Mouse (Mus musculus): ENCODE measurements at regions not wholly inside any gene's neighbourhood (a gene's known extent, or its start where the extent isn't known, plus 50 kb on each side); places are given as distances from the start of the nearest gene placed in this dataset.
A peak's percentile ranks its signal among the peaks of the same experiment; 100 is the strongest.

DNA sequence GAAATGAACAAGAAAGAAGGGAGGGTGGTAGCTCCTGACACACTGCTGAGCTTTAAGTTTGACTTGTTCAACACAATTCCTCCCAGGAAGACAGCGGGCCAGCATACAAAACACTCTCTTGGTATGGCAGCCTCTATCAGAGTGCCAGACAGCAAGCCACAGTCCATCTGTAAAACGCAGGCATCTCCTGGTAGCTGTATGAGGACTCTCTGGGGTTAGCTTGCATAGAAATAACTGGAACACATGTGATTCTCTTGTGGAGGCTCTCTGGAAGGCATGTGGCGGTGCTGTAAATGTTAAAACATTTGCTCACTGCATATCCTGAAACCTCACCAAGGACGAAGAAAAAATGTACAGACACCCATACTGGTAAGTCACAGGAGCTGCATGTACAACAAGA is 247.9 kb upstream of the Shh start:
- Histone ChIP-seq H3K4me1 (ENCODE audit: control insufficient read depth, insufficient read depth, low read length) (peaks cover 2% of the 10 kb centered on the region; the same call in 1 of the 2 replicates), H3K4me2 (ENCODE audit: low read depth, low read length) (no peak overlapping the region), H3K27ac (ENCODE audit: low read length) (no peak overlapping the region), H3K4me3 (ENCODE audit: low read length) (no peak overlapping the region), H3K9ac (ENCODE audit: low read depth, low read length) (no peak overlapping the region), H3K36me3 (ENCODE audit: control insufficient read depth, insufficient read depth, low read length) (no peaks in the 10 kb centered on the region), H3K27me3 (replicated peaks; ENCODE audit: control insufficient read depth, insufficient read depth, low read length) (no peaks in the 10 kb centered on the region), H3K9me3 (ENCODE audit: control insufficient read depth, low read length) (no peaks in the 10 kb centered on the region)
- WGBS, result 88% methylated on average over 4 of the region's 4 CpGs
- no peak for ATAC-seq

DNA sequence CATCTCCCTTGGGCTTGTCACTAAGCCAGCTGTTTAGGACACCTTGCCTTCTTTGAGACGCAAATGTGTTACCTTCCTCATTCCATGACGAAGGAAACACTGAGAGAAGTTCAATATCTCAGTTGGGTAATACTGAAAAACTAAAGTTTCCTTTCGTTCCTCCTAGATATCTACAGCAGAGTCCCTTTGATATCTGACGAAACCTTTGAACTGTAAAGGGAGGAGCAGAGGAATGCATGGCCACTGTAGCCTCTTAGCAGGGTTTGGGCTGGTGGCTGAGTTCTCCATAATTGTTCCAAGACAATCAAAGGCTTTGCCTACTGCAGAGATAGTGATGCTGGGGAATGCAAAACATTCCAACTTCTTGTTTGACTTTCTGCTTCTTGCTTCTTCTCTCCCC is 243.5 kb upstream of the Shh start:
- Histone ChIP-seq H3K9ac (ENCODE audit: low read depth, low read length) (no peak overlapping the region), H3K9me3 (ENCODE audit: control insufficient read depth, low read length) (no peaks in the 10 kb centered on the region), H3K27ac (ENCODE audit: low read length) (no peak overlapping the region), H3K36me3 (ENCODE audit: control insufficient read depth, insufficient read depth, low read length) (no peaks in the 10 kb centered on the region), H3K27me3 (replicated peaks; ENCODE audit: control insufficient read depth, insufficient read depth, low read length) (no peaks in the 10 kb centered on the region), H3K4me2 (ENCODE audit: low read depth, low read length) (no peak overlapping the region), H3K4me1 (ENCODE audit: control insufficient read depth, insufficient read depth, low read length) (peaks cover 2% of the 10 kb centered on the region; the same call in 1 of the 2 replicates), H3K4me3 (ENCODE audit: low read length) (no peak overlapping the region)
- ATAC-seq, result peak; percentile 66
- WGBS, result 38% methylated on average over 4 of the region's 4 CpGs

DNA sequence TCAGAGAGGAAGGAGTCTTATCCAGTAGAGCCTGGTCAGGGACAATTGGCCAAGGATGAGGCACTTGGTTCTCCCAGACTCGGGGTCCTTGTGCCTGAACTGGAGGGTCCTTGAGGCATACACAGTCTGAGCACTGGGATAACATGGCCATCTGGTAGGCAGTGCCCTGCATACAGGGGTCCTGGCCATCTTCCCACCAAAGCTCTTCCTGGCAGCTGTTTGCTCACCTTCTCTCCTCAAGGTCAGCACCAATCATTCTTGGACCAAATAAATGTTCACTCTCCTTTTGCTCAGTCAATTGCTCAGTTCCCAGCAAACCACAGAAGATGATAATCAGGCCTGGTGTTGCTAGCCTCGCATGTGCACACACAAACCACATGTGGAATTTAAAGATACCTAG is 242.6 kb upstream of the Shh start:
- Histone ChIP-seq H3K9me3 (ENCODE audit: control insufficient read depth, low read length) (no peaks in the 10 kb centered on the region), H3K4me3 (ENCODE audit: low read length) (no peak overlapping the region), H3K4me1 (ENCODE audit: control insufficient read depth, insufficient read depth, low read length) (peaks cover 2% of the 10 kb centered on the region; the same call in 1 of the 2 replicates), H3K4me2 (ENCODE audit: low read depth, low read length) (no peak overlapping the region), H3K9ac (ENCODE audit: low read depth, low read length) (no peak overlapping the region), H3K27ac (ENCODE audit: low read length) (no peak overlapping the region), H3K36me3 (ENCODE audit: control insufficient read depth, insufficient read depth, low read length) (no peaks in the 10 kb centered on the region), H3K27me3 (replicated peaks; ENCODE audit: control insufficient read depth, insufficient read depth, low read length) (no peaks in the 10 kb centered on the region)
- 76% methylated on average over 2 of the region's 2 CpGs for WGBS
- no peak for ATAC-seq

DNA sequence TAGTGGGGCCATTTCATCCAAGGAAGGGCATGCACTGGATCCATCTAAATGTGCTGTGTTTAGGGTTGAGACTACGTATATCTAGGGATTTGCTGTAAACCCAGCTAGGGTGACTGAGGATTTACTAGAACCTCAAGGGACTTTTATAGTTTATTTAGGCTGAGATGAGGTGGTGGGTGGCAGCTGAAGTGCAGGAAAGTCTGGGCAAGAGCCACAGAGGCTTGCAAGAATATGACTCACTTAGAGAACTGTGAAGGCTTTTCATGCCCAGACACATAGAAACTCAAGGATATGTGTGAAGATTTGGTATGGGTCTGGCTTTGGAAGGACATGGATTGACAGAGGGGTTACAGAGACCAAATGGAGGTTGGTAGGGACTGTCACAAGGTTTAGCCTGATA is 237.3 kb upstream of the Shh start:
- 72% methylated on average over 1 of the region's 1 CpGs for WGBS
- Histone ChIP-seq H3K9ac (ENCODE audit: low read depth, low read length) (no peak overlapping the region), H3K9me3 (ENCODE audit: control insufficient read depth, low read length) (no peaks in the 10 kb centered on the region), H3K4me2 (ENCODE audit: low read depth, low read length) (no peak overlapping the region), H3K4me1 (ENCODE audit: control insufficient read depth, insufficient read depth, low read length) (no peaks in the 10 kb centered on the region), H3K27ac (ENCODE audit: low read length) (no peak overlapping the region), H3K4me3 (ENCODE audit: low read length) (no peak overlapping the region), H3K27me3 (replicated peaks; ENCODE audit: control insufficient read depth, insufficient read depth, low read length) (no peaks in the 10 kb centered on the region), H3K36me3 (ENCODE audit: control insufficient read depth, insufficient read depth, low read length) (no peaks in the 10 kb centered on the region)
- no peak for ATAC-seq

DNA sequence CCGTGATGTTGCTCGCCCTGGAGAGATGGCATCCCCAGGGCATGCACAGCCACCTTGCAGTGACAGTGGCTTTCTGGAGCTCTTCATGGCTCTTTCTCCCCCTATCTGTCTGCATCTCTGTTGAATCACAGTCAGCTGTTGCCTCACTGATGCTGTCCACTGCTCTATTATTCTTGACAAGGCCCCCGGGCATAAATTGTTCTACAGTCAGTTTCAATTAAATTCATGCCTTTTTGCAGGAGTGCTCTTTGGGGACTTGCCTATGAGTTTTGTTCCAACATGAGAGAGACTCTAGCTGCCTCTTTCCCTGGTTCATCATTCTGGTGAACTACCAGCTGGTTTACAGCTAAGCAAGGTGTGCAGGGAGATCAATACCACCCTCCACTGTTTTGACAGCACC is 229.9 kb upstream of the Shh start:
- no peak overlapping the region for H3K4me2 ChIP-seq (ENCODE audit: low read depth, low read length)
- H3K9me3 ChIP-seq (ENCODE audit: control insufficient read depth, low read length), result no peaks in the 10 kb centered on the region
- H3K4me1 ChIP-seq (ENCODE audit: control insufficient read depth, insufficient read depth, low read length), result peaks cover 3% of the 10 kb centered on the region; the same call in 1 of the 2 replicates
- no peaks in the 10 kb centered on the region for H3K36me3 ChIP-seq (ENCODE audit: control insufficient read depth, insufficient read depth, low read length)
- no peak overlapping the region for H3K27ac ChIP-seq (ENCODE audit: low read length)
- H3K4me3 ChIP-seq (ENCODE audit: low read length), result no peak overlapping the region
- H3K27me3 ChIP-seq (replicated peaks; ENCODE audit: control insufficient read depth, insufficient read depth, low read length), result no peaks in the 10 kb centered on the region
- no peak for ATAC-seq
- no peak overlapping the region for H3K9ac ChIP-seq (ENCODE audit: low read depth, low read length)
- 71% methylated on average over 3 of the region's 3 CpGs for WGBS

DNA sequence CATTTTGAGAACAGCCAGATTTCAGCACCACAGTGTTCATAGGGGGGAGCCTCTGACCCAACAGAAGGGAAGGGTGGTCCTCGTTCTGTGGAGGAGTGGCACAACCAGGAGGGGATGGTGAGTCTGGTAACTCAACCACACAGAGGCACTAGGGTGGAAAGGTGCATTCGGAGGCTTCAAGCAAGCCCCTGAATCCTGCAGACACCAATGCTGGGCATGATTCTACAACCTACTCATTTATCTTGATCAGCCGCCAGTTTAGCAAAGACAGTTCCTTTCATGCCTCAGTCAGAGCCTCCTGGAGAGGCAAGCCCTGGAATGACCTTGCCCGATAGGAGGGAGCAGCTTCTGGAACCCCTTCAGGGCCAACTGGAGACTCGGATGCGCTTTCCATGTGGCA is 223.1 kb upstream of the Shh start:
- Histone ChIP-seq H3K27ac (ENCODE audit: low read length) (no peak overlapping the region), H3K4me1 (ENCODE audit: control insufficient read depth, insufficient read depth, low read length) (peaks cover 3% of the 10 kb centered on the region; the same call in 1 of the 2 replicates), H3K9ac (ENCODE audit: low read depth, low read length) (no peak overlapping the region), H3K27me3 (replicated peaks; ENCODE audit: control insufficient read depth, insufficient read depth, low read length) (no peaks in the 10 kb centered on the region), H3K9me3 (ENCODE audit: control insufficient read depth, low read length) (no peaks in the 10 kb centered on the region), H3K36me3 (ENCODE audit: control insufficient read depth, insufficient read depth, low read length) (no peaks in the 10 kb centered on the region), H3K4me2 (ENCODE audit: low read depth, low read length) (no peak overlapping the region), H3K4me3 (ENCODE audit: low read length) (no peak overlapping the region)
- no peak for ATAC-seq
- WGBS, result 69% methylated on average over 6 of the region's 6 CpGs

DNA sequence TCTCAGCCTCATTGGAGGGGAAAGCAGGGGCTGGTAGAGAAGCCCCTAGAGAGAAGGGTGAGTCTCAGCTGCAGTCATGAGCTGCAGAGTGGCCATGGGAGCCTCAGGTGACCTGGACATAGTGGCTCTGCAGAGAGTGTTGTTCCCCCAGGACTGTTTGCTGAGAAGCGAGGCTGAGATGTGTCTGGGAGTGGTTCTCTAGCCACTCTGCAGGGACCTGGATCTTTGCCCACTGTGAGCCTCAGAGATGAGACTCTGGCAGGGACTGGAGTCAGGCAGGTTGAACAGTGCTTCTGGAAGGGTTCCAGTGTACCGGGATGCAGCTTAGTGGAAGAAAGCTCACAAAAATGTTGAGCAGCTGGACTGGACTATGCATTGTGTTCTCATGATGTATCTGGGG is 222.6 kb upstream of the Shh start:
- Histone ChIP-seq H3K36me3 (ENCODE audit: control insufficient read depth, insufficient read depth, low read length) (no peaks in the 10 kb centered on the region), H3K9me3 (ENCODE audit: control insufficient read depth, low read length) (no peaks in the 10 kb centered on the region), H3K27me3 (replicated peaks; ENCODE audit: control insufficient read depth, insufficient read depth, low read length) (no peaks in the 10 kb centered on the region), H3K27ac (ENCODE audit: low read length) (no peak overlapping the region), H3K4me3 (ENCODE audit: low read length) (no peak overlapping the region), H3K9ac (ENCODE audit: low read depth, low read length) (no peak overlapping the region), H3K4me1 (ENCODE audit: control insufficient read depth, insufficient read depth, low read length) (peaks cover 3% of the 10 kb centered on the region; the same call in 1 of the 2 replicates), H3K4me2 (ENCODE audit: low read depth, low read length) (no peak overlapping the region)
- 58% methylated on average over 2 of the region's 2 CpGs for whole genome bisulfite sequencing
- peak; percentile 68 for ATAC-seq

DNA sequence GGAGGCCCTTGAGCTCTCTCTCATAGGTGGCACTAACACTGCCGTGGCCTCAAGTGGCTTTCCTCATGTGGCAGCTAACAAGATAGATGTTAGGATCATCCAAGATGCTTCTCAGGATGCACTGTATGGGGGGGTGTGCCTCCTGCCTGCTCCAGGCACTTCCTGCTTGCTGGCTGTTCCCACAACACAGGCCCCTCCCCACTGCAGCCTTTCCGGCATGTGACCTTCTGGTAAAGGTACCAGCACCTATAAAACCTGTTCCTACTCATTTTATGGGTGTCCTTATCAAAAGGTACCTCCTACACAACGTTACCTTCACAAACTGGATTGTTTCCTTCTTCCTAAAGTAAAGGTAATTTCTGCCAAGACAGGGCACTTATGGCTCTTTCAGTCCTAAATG is 222.1 kb upstream of the Shh start:
- no peak overlapping the region for H3K27ac ChIP-seq (ENCODE audit: low read length)
- no peaks in the 10 kb centered on the region for H3K27me3 ChIP-seq (replicated peaks; ENCODE audit: control insufficient read depth, insufficient read depth, low read length)

DNA sequence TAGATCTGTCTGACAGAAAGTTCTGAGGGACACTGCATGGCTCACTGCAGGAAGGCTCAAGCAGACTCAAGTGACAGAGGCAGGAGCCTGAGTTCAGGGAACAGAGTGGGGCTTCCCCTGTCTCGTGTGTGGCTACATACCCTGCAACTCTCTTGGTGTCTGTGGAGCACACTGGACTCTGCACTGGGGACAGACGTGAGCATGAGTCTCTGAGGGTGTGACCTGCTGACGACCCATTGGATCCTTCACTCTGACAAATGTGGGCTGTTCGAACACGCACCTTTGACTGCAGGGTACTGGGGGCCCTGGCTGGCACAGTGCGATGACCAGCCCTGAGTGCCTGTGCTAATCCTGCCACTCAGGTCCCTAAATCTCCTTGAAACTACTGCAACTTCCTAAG is 215.8 kb upstream of the Shh start:
- peak; percentile 85 for ATAC-seq
- H3K9ac ChIP-seq (ENCODE audit: low read depth, low read length), result no peak overlapping the region
- H3K36me3 ChIP-seq (ENCODE audit: control insufficient read depth, insufficient read depth, low read length), result no peaks in the 10 kb centered on the region
- H3K4me2 ChIP-seq (ENCODE audit: low read depth, low read length), result no peak overlapping the region
- no peak overlapping the region for H3K27ac ChIP-seq (ENCODE audit: low read length)
- no peak overlapping the region for H3K4me3 ChIP-seq (ENCODE audit: low read length)
- no peaks in the 10 kb centered on the region for H3K27me3 ChIP-seq (replicated peaks; ENCODE audit: control insufficient read depth, insufficient read depth, low read length)
- H3K9me3 ChIP-seq (ENCODE audit: control insufficient read depth, low read length), result no peaks in the 10 kb centered on the region
- H3K4me1 ChIP-seq (ENCODE audit: control insufficient read depth, insufficient read depth, low read length), result peaks cover 6% of the 10 kb centered on the region; the same call in 1 of the 2 replicates
- WGBS, result 62% methylated on average over 6 of the region's 6 CpGs

More for the DNA sequence above, 222.1 kb upstream of the Shh start:
- no peak overlapping the region for H3K4me2 ChIP-seq (ENCODE audit: low read depth, low read length)
- 53% methylated on average over 3 of the region's 3 CpGs for WGBS
- no peak overlapping the region for H3K4me3 ChIP-seq (ENCODE audit: low read length)
- H3K9me3 ChIP-seq (ENCODE audit: control insufficient read depth, low read length), result no peaks in the 10 kb centered on the region
- no peak overlapping the region for H3K9ac ChIP-seq (ENCODE audit: low read depth, low read length)
- no peaks in the 10 kb centered on the region for H3K36me3 ChIP-seq (ENCODE audit: control insufficient read depth, insufficient read depth, low read length)
- ATAC-seq, result peak; percentile 88
- peaks cover 3% of the 10 kb centered on the region; the same call in 1 of the 2 replicates for H3K4me1 ChIP-seq (ENCODE audit: control insufficient read depth, insufficient read depth, low read length)

DNA sequence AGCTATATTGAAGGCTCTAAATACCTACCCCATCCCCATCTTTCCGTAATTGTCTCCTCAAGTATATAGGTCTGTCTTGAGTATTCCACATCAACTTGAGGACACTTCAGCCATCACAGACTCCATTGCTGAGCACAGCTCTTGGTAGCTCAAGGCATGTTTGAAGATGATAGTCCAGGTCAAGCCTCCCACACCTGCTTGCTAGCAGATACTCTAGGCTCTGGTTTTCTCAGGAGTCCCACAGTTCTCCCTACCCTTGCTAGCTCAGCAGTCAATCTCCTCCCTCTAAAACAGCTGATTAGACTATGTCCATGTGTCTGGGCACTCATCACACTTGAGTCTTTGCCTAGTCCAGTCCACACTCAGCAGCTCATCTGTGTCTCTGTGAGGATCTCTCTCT is 213.3 kb upstream of the Shh start:
- WGBS, result 96% methylated on average over 1 of the region's 1 CpGs
- Histone ChIP-seq H3K4me3 (ENCODE audit: low read length) (no peak overlapping the region), H3K27me3 (replicated peaks; ENCODE audit: control insufficient read depth, insufficient read depth, low read length) (no peaks in the 10 kb centered on the region), H3K36me3 (ENCODE audit: control insufficient read depth, insufficient read depth, low read length) (no peaks in the 10 kb centered on the region), H3K27ac (ENCODE audit: low read length) (no peak overlapping the region), H3K9ac (ENCODE audit: low read depth, low read length) (no peak overlapping the region), H3K4me2 (ENCODE audit: low read depth, low read length) (no peak overlapping the region), H3K9me3 (ENCODE audit: control insufficient read depth, low read length) (no peaks in the 10 kb centered on the region), H3K4me1 (ENCODE audit: control insufficient read depth, insufficient read depth, low read length) (peaks cover 6% of the 10 kb centered on the region; the same call in 1 of the 2 replicates)
- no peak for ATAC-seq
